Mouse (Mus musculus): ENCODE data around the gene Cdc37l1. TPM values are rescaled to one million over a fixed set of nuclear protein-coding genes. Genes with fewer than 3 reads are reported as not detected.

Gene Cdc37l1
- total RNA-seq, 1 experiment from 2014 or later: 41.5 TPM

DNA sequence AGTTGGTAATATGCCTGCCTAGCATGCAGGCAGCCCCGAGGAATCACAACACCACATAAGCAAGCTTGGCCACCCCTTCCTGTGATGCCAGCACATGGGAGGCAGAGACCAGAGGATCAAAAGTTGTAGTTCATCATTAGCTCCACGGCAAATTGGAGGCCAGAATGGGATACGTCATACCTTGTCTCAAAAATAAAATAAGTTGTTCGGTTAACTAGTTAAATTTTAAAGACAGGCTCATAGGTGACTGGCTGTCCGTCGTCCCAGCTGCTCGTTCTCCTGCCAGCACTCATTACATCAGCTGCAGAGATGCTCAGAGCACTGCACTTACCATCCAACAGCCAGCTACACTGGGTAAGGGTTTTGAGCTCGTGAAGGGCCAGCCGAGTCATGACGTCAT, 47.4 kb downstream of the Cdc37l1 start:
- ATAC-seq (replicated peaks in 1 of 2; ENCODE audit: insufficient read depth in 1 of 2, low FRiP score in 2 of 2, low TSS enrichment in 1 of 2, low read depth in 1 of 2, poor library complexity in 2 of 2, severe bottlenecking in 2 of 2): no peak

- ATAC-seq (replicated peaks in 1 of 2; ENCODE audit: insufficient read depth in 1 of 2, low FRiP score in 2 of 2, low TSS enrichment in 1 of 2, low read depth in 1 of 2, poor library complexity in 2 of 2, severe bottlenecking in 2 of 2): no peak
These were observed 49.2 kb downstream of the Cdc37l1 start for GRCm38 (mm10) chr19:29039334-29039733.

GRCm38 (mm10) chr19:29040206-29040605, 50.1 kb downstream of the Cdc37l1 start:
- no peak for ATAC-seq (replicated peaks in 1 of 2; ENCODE audit: insufficient read depth in 1 of 2, low FRiP score in 2 of 2, low TSS enrichment in 1 of 2, low read depth in 1 of 2, poor library complexity in 2 of 2, severe bottlenecking in 2 of 2)

DNA sequence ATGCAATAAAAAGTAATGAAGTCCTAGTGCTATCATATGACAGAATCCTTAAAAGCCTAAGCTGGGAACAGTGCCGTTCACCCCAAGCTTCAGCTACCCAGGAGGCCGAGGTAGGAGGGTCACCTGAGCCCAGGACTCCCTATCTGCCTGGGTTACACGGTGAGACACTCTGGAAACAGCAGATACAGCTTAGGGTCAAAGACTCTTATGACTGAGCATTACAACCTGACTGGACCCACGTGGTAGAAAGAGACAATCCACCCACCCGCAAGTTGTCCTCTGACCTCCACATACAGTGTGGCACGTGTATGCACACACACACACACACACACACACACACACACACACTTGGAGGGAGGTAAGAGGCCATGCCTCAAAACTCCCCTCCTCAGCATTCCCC, 52.0 kb downstream of the Cdc37l1 start:
- no peak for ATAC-seq (replicated peaks in 1 of 2; ENCODE audit: insufficient read depth in 1 of 2, low FRiP score in 2 of 2, low TSS enrichment in 1 of 2, low read depth in 1 of 2, poor library complexity in 2 of 2, severe bottlenecking in 2 of 2)

DNA sequence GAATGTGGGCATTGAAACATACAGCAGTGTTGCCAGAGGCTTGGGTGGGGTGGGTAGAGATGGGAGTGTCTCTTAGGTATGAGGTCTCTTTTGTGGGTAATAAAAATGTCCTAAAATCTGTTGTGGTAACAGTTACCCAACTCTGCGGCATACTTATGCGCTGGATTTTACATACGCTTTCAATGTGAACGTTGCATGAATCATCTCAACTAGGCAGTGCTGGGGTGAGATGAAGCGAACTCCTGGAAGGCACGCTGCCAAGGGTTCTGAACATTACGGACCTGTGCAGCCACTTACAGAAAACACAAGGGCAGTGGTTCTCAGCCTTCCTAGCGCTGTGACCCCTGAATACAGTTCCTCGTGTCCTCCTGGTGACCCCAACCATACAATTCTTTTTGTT, 52.5 kb downstream of the Cdc37l1 start:
- no peak for ATAC-seq (replicated peaks in 1 of 2; ENCODE audit: insufficient read depth in 1 of 2, low FRiP score in 2 of 2, low TSS enrichment in 1 of 2, low read depth in 1 of 2, poor library complexity in 2 of 2, severe bottlenecking in 2 of 2)

DNA sequence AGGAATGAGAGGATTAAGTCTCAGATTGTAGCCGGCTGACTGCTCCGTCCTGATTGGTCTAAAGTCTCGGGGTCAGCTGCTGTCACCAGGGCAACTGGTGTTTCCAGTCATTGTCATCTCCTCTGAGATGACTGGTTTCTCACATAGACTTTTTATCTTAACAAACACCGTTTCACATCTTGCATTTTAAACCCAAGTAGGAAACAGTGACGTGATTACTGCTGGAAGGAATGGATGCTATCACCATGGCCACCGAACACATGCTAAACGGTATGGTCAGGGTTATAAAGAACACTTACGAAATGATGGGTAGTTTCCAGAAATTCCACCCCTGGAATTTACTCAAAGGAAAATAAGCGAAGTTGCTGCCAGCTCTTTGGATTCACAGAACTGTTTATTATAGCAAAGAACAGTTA, 54.2 kb downstream of the Cdc37l1 start:
- ATAC-seq (replicated peaks in 1 of 2; ENCODE audit: insufficient read depth in 1 of 2, low FRiP score in 2 of 2, low TSS enrichment in 1 of 2, low read depth in 1 of 2, poor library complexity in 2 of 2, severe bottlenecking in 2 of 2): no peak

DNA sequence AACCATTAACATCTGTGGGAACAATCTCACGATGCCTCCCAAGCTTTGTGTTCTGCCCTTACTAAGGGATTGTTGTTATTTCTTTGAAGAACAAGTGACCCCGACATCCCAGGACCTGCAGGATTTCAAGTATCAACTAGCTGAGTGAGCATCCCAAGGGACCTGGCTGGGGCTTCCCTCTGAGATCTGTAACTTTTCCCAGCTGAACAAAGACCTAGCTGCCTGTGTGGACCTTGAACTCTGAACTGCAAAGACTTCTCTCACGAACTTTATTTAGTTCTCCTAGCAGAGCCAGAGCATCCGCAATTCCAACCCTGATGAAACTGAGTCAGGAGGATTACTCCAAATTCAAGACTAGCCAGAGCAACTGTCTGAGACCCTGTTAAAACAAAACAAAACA, 55.2 kb downstream of the Cdc37l1 start:
- ATAC-seq (replicated peaks in 1 of 2; ENCODE audit: insufficient read depth in 1 of 2, low FRiP score in 2 of 2, low TSS enrichment in 1 of 2, low read depth in 1 of 2, poor library complexity in 2 of 2, severe bottlenecking in 2 of 2): no peak

DNA sequence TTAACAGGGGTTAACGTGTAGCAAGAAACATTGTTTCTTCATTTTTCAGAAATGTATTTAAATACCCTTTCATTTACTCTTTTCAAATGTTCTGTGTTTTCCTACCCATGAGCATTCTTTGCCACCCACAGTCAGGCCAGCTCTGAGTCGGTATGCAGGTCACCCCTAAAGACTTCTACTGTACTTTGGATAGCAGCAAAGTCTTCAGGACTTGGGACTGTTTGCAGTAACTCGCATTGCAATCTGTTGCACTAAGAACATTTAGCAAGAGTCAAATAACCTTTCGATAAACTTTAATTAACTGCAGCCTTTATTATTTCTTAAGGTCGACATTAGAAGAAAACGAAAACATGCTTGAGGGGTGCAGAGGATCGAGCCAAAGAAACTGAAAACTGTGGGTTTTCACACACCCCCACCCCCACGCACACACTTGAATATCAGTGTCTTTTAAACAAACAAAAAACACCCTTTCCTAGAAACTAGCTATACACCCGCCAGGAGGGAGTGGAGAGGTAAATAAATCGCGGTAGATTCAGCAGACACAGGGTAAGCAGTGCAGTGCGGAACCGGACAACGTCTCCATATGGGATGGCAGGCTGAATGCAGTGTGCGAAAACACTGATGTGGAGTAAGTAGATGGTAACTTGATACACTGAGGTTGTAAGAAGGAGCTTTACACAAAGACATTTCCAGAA, 56.0 kb downstream of the Cdc37l1 start:
- ATAC-seq (replicated peaks in 1 of 2; ENCODE audit: insufficient read depth in 1 of 2, low FRiP score in 2 of 2, low TSS enrichment in 1 of 2, low read depth in 1 of 2, poor library complexity in 2 of 2, severe bottlenecking in 2 of 2): no peak

- ATAC-seq (replicated peaks in 1 of 2; ENCODE audit: insufficient read depth in 1 of 2, low FRiP score in 2 of 2, low TSS enrichment in 1 of 2, low read depth in 1 of 2, poor library complexity in 2 of 2, severe bottlenecking in 2 of 2): no peak
These were observed 56.8 kb downstream of the Cdc37l1 start for GRCm38 (mm10) chr19:29046961-29047333.

DNA sequence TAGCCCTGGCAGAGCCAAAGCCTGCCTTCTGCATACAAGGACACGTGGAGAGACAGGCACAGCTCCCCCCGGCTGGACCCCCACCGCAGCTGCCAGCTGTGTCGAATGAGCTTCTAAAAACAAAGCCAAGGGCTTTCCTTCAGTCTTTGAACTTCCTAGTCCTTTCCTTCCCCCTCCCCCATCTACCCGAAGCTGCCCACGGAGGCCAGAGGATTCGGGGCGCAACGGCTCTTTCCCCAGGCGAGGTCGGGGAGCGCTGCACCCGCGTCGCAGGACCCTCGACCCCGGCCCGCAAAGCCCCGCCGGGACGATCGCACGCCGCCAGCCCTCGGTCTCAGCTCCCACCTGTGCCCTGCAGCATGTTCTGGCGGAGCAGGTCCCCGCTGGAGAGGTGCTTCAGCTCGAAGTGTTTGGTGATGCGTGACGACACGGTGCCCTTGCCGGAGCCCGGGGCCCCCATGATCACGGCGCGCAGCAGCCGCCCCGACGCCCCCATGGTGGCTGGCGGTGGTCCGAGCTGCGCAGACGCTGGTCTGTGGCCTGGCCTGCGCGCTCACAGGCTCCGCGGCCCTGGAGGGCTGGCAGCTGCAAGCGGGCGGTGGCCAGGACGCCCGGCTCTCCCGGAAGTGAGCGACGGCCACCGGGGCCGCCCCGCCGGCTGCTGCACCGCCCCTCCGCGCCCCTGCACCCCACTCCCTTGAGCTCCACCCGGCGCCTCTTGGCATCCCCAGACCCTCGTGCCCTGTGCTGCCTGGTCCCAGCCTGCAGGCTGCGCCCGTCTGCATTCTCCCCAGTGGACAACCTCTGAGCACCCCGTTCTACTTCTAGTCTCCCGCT, 57.4 kb downstream of the Cdc37l1 start, which contains the start of gene Ak3:
Gene Ak3 (minus strand): TSS at position 628 of the 837 bp plus-strand sequence.
- peak; percentile 88 to 92 for ATAC-seq (replicated peaks in 1 of 2; ENCODE audit: insufficient read depth in 1 of 2, low FRiP score in 2 of 2, low TSS enrichment in 1 of 2, low read depth in 1 of 2, poor library complexity in 2 of 2, severe bottlenecking in 2 of 2)

GRCm38 (mm10) chr19:29049401-29050075, 59.4 kb downstream of the Cdc37l1 start:
- ATAC-seq (replicated peaks in 1 of 2; ENCODE audit: insufficient read depth in 1 of 2, low FRiP score in 2 of 2, low TSS enrichment in 1 of 2, low read depth in 1 of 2, poor library complexity in 2 of 2, severe bottlenecking in 2 of 2): no peak

- no peak for ATAC-seq (replicated peaks in 1 of 2; ENCODE audit: insufficient read depth in 1 of 2, low FRiP score in 2 of 2, low TSS enrichment in 1 of 2, low read depth in 1 of 2, poor library complexity in 2 of 2, severe bottlenecking in 2 of 2)
These were observed 60.2 kb downstream of the Cdc37l1 start for GRCm38 (mm10) chr19:29050186-29050980.

DNA sequence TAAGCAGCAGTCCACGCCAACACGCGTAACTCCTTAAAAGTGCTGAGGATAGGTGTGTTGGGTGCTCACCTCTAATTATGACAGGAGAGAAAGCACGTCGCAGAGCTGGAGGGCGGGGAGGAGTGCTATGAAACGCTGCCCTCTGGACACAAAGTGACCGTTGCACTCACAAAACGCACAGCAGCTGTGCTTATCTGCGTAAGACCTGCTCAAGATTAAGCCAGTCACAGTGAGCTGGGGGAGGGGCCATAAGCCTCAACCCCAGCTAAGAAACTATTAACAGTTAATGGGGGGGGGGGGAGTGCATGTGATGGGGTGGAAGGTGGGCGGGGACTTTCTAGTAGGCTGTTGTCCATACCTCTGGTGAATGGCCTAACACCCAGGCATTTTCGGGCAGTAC, 62.6 kb downstream of the Cdc37l1 start:
- no peak for ATAC-seq (replicated peaks in 1 of 2; ENCODE audit: insufficient read depth in 1 of 2, low FRiP score in 2 of 2, low TSS enrichment in 1 of 2, low read depth in 1 of 2, poor library complexity in 2 of 2, severe bottlenecking in 2 of 2)

DNA sequence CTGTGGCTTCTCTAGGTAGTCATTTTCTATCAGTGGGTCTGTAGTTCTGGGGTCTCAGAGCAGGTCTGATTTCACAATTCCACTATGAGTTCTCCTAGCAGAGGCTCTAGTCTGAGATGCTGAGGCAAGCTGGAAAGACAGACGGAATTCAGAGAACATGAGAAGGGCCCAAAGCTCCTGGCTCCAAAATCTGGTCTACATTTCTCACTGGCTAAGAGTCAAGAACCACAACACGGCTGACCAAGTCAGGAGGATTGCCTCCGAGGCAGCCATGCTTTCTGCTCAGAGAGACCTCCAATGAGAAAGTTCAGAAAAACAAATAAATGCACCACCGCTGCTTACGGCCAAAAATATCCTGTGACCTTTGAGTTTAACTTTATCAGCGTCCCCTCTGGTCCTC, 64.4 kb downstream of the Cdc37l1 start:
- ATAC-seq (replicated peaks in 1 of 2; ENCODE audit: insufficient read depth in 1 of 2, low FRiP score in 2 of 2, low TSS enrichment in 1 of 2, low read depth in 1 of 2, poor library complexity in 2 of 2, severe bottlenecking in 2 of 2): no peak

DNA sequence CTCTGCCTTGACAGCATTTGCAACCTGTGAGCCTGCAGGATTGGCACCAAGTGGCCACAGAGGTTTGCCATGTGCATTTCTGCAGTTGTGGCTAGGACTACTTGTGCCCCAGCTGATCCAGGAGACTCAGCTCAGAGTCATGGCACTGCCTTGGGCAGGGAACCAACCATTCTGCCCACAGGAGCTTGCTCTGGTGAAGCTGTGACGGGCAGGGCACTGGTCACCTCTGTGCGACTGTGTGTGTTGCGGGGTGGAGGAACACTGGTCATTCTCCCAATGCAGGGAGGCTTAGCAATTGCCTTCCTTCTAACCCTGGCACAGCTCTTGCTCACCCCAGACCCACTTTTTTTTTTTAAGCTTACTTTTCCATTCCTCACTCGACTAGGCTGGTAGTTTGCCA, 65.3 kb downstream of the Cdc37l1 start:
- no peak for ATAC-seq (replicated peaks in 1 of 2; ENCODE audit: insufficient read depth in 1 of 2, low FRiP score in 2 of 2, low TSS enrichment in 1 of 2, low read depth in 1 of 2, poor library complexity in 2 of 2, severe bottlenecking in 2 of 2)

- no peak for ATAC-seq (replicated peaks in 1 of 2; ENCODE audit: insufficient read depth in 1 of 2, low FRiP score in 2 of 2, low TSS enrichment in 1 of 2, low read depth in 1 of 2, poor library complexity in 2 of 2, severe bottlenecking in 2 of 2)
These were observed 68.6 kb downstream of the Cdc37l1 start for GRCm38 (mm10) chr19:29058741-29059140.

GRCm38 (mm10) chr19:29059688-29060087, 69.5 kb downstream of the Cdc37l1 start:
- ATAC-seq (replicated peaks in 1 of 2; ENCODE audit: insufficient read depth in 1 of 2, low FRiP score in 2 of 2, low TSS enrichment in 1 of 2, low read depth in 1 of 2, poor library complexity in 2 of 2, severe bottlenecking in 2 of 2): no peak

Data from hematopoietic stem cell, adult 5-6 weeks (primary cell).